Mouse (Mus musculus): ENCODE measurements around the gene Tmem168. TPM values are rescaled to one million over a fixed set of nuclear protein-coding genes. Genes with fewer than 3 reads are reported as not detected.

The Tmem168 gene
- polyA plus RNA-seq, 1 experiment from 2014 or later, result 23.8 TPM

DNA sequence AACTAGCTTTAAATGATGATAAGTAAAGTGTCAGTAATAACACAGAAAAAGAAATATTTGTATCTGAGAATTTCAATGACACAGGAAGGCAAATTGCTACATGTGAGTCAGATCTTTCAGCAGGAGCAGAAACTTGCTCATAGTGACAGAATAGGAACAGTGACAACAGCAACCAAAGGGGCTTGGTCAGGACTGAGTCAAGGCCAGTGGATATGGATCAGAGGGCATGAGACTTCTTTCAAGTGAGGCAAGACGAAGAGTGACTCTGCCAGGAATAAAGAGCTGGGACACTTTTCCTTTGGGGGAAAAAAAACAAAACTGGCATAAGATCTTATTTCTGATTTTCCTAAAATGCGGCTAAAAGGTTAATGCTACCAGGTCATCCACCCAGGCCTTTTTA lies 52.6 kb downstream of the Tmem168 start:
- Histone ChIP-seq H3K9ac (no peak overlapping the region), H3K4me1 (replicated peaks) (no peaks in the 10 kb centered on the region), H3K9me3 (no peaks in the 10 kb centered on the region), H3K4me2 (no peak overlapping the region), H3K4me3 (no peak overlapping the region), H3K27me3 (no peaks in the 10 kb centered on the region), H3K36me3 (no peaks in the 10 kb centered on the region), H3K27ac (replicated peaks) (no peak overlapping the region)
- 79% methylated on average over 2 of the region's 2 CpGs for WGBS
- ATAC-seq (ENCODE audit: low read depth), result no peak

DNA sequence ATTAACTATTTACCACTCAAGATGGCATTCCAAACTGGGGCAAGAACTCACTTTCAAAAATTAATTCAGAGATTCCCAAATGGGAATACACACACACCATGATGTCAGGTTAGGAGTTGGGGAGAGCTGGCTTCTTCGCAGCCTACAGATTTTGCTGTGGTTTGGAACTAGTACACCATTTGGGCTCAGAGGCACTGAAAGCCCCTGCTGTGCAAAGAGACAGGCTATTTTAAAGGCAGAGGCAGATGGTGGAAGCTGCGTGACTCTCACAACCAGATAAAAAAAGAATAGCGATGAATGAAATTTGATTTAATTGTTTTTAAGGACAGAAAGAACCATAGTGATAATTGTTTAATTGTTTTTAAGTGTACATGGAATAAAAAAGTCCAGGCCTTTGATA lies 66.1 kb downstream of the Tmem168 start:
- Histone ChIP-seq H3K4me3 (no peak overlapping the region), H3K4me1 (replicated peaks) (peaks cover 4% of the 10 kb centered on the region; the same call in 1 of the 2 replicates), H3K9me3 (no peaks in the 10 kb centered on the region), H3K9ac (no peak overlapping the region), H3K27ac (replicated peaks) (no peak overlapping the region), H3K4me2 (no peak overlapping the region), H3K36me3 (no peaks in the 10 kb centered on the region), H3K27me3 (no peaks in the 10 kb centered on the region)
- no peak for ATAC-seq (ENCODE audit: low read depth)
- WGBS, result 82% methylated on average over 3 of the region's 3 CpGs

DNA sequence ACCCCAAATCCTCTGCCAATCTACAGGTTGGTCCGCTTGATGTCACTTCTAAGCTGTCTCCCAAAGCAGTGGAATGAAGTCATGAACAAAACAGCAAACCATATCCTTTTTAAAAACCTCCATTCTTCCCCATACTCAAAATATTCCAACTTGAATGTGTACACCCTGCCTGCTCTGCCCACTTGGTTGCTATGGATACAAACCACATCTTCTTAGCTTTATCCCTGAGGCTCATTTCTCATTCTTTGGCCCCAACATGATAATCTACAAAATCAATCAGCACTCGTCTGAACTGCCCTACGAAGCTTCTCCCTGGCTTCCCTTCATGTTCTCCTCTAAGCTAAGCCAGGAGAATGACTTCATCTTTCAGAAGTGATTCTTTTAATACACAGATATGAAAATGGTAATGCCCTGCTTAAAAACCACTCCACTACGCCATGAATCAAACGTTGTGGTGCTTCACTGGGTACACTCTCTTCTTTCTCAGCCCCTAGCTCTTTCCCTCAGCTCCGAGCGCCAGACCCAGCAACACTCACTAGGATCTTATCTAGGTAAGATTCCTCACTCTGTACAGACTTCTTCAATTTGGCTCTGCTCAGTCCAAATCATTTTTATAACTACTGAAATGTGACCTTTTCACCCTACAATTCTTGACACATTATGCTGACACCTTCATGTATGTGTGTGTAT lies 70.5 kb downstream of the Tmem168 start:
- Histone ChIP-seq H3K9ac (no peak overlapping the region), H3K9me3 (no peaks in the 10 kb centered on the region), H3K4me1 (replicated peaks) (peaks cover 4% of the 10 kb centered on the region; the same call in 1 of the 2 replicates), H3K36me3 (no peaks in the 10 kb centered on the region), H3K27me3 (no peaks in the 10 kb centered on the region), H3K4me2 (no peak overlapping the region), H3K27ac (replicated peaks) (no peak overlapping the region), H3K4me3 (no peak overlapping the region)
- no peak for ATAC-seq (ENCODE audit: low read depth)
- 76% methylated on average over 7 of the region's 7 CpGs for WGBS

Other genes with a start within 250 kb of the Tmem168 start
- 21.7 and 24.1 TPM in 2 replicates for gene Bmt2, start 69.9 kb upstream of the Tmem168 start, polyA plus RNA-seq (2015; fragmentation: Nextera tagmentation; extraction: Ambion mirVana)
- gene Gpr85, start 231.8 kb upstream of the Tmem168 start, polyA plus RNA-seq (2015; fragmentation: Nextera tagmentation; extraction: Ambion mirVana), result 78.5 and 82.4 TPM in 2 replicates